Mouse (Mus musculus) cerebellum, adult 2 months (tissue): Measurements from ENCODE around the gene Ccnl2. TPM values are rescaled to one million over a fixed set of nuclear protein-coding genes. Genes with fewer than 3 reads are reported as not detected.
"Not testable (repeated sequence)": the region's sequence is repeated elsewhere in the genome, so short reads cannot be mapped to it uniquely, and the experiment has no call there.

Experiments
- DNase-seq, 2 experiments: peaks; one replicate each; pipeline ENCODE4 v3.0.0; 2021
- H3K27ac ChIP-seq: fragments of 200-500 bp; 2 replicates; pipeline ENCODE4 v1.5.1; 2012; ENCODE audit warnings: low read length, control low read depth, inconsistent platforms; ENCODE audit not compliant: insufficient read depth
- H3K27me3 ChIP-seq: fragments of 200-500 bp; 2 replicates; pipeline ENCODE4 v1.6.1; 2012; ENCODE audit warnings: inconsistent platforms, mild to moderate bottlenecking, low read length, moderate library complexity; ENCODE audit not compliant: control insufficient read depth, insufficient read depth
- H3K4me1 ChIP-seq: fragments of 200-500 bp; 2 replicates; pipeline ENCODE4 v1.6.1; 2011; ENCODE audit warnings: low read length; ENCODE audit not compliant: control insufficient read depth, insufficient read depth
- H3K4me3 ChIP-seq: fragments of 200-500 bp; replicated peaks from 2 replicates; pipeline ENCODE3; 2011; ENCODE audit warnings: mild to moderate bottlenecking, low read depth, low read length, control low read depth; ENCODE audit not compliant: insufficient read depth
- CTCF ChIP-seq: fragments of 200-500 bp; IDR thresholded peaks from 2 replicates; pipeline ENCODE4 v1.5.1; 2011; ENCODE audit warnings: low read depth, mild to moderate bottlenecking, control low read depth, low read length, moderate library complexity, borderline replicate concordance; ENCODE audit not compliant: insufficient read depth
- POLR2A ChIP-seq: fragments of 200-500 bp; IDR thresholded peaks from 2 replicates; pipeline ENCODE4 v1.6.1; 2011; ENCODE audit warnings: low read length, control low read depth, borderline replicate concordance; ENCODE audit not compliant: insufficient read depth
- WGBS: fragments of 180-500 bp; shearing (Covaris S2); methylation state at CpG from one replicate; pipeline ENCODE4 v1.1.7; 2018; 5-methylcytosine and 5-hydroxymethylcytosine counted together
- polyA plus RNA-seq: library from polyadenylated mRNA; depleted of rRNA; stranded (reverse); fragments of >200 nt; gene quantifications from 2 replicates; pipeline ENCODE4 v1.2.3, GENCODE M21; 2012

Gene Ccnl2
- polyA plus RNA-seq, 1 experiment, result 171 TPM

DNA sequence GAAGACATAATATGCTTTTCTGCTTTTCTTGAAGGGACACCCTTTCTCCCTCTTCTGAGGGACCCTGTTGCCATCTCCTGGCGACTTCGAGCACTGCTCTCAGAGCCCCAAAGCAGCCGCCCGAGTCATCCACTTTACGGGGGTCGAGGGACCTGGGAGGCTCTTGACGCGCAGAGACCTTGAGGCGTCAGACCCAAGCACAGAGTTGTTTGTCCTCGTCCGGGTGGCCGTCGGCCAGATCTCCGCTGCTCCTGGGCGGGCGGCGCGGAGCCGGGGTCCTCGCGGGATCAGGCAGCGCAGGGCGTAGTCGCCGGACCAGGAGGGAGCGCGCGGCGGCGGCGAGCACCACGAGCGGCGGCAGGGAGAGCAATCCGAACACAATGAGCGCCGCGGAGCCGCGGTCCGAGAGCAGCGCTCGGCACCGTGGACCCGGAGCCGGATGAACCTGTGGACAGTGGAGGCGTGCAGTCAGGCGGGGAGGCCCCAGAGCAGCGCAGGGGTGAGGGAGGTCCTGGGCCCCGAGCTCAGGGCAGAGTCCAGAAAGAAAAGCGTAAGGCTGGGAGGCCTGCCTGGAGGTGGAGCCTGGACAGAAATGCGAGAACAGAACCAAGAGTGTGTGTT, 28.1 kb upstream of the Ccnl2 start:
- peak; percentile 82 to 89 for DNase-seq
- H3K4me3 ChIP-seq, result peak overlapping the region; percentile 83
- under 1% methylated on average over 52 of the region's 52 CpGs for WGBS
- H3K4me1 ChIP-seq, result no peaks in the 10 kb centered on the region
- H3K27ac ChIP-seq, result peak overlapping the region; percentile 95
- TF ChIP-seq POLR2A (peak; percentile 36), CTCF (peak; percentile 71)
- no peaks in the 10 kb centered on the region for H3K27me3 ChIP-seq

DNA sequence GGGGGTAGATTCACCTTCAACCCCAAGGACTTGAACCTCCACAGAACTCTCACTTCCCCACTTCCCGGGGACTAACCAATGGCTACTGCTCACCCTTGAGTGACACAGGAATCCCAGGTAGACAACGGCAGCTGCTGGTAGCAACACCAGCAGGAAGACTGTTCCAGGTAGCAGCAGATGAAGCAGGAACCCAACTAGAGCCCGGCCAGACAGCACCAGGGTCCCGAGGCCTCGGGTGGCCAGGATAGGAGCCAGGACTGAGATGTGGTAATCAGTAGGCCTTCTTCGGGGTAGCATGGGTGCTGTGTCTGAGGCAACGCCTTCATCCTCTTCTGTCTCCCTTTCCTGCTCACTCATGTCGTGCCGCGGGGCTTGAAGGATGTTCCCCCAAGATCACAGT, 27.0 kb upstream of the Ccnl2 start:
- DNase-seq, result peak in 1 of 2 experiments; percentile 18
- WGBS, result 73% methylated on average over 10 of the region's 10 CpGs
- H3K4me1 ChIP-seq, result no peaks in the 10 kb centered on the region
- H3K27me3 ChIP-seq, result no peaks in the 10 kb centered on the region
- peak overlapping the region; percentile 15 for H3K4me3 ChIP-seq
- TF ChIP-seq POLR2A (no peak), CTCF (no peak)
- H3K27ac ChIP-seq, result peak overlapping the region; percentile 74; the same call in 1 of the 2 replicates

- Histone ChIP-seq H3K4me1 (no peaks in the 10 kb centered on the region), H3K4me3 (peak within 1 kb of the TSS; percentile 83), H3K27ac (peak within 1 kb of the TSS; percentile 74; the same call in 1 of the 2 replicates), H3K27me3 (no peaks in the 10 kb centered on the region)
- TF ChIP-seq CTCF (no peak), POLR2A (no peak)
- DNase-seq, result no peak
- 58% methylated on average over 5 of the region's 5 CpGs for WGBS
Observed at GRCm38 (mm10) chr4:155785819-155786218, 26.5 kb upstream of the Ccnl2 start, which contains the start of gene Tmem88b. Gene Tmem88b, minus strand, starts transcription at chr4:155785874.

- TF ChIP-seq POLR2A (no peak), CTCF (no peak)
Observed at GRCm38 (mm10) chr4:155788300-155788699, 24.0 kb upstream of the Ccnl2 start.

DNA sequence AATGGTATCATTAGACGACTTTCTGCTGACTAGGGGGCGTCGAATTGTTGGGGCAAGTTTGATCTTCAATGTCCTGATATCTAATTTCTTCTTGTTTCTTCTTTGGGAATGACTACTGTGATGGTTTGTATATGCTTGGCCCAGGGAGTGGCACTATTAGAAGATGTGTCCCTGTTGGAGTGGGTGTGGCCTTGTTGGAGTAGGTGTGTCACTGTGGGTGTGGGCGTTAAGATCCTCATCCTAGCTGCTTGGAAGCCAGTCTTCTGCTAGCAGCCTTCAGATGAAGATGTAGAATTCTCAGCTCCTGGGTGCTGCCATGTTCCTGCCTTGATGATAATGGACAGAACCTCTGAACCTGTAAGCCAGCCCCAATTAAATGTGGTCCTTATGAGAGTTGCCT, 23.5 kb upstream of the Ccnl2 start:
- not testable (repeated sequence) for H3K27me3 ChIP-seq, H3K4me1 ChIP-seq, DNase-seq, H3K27ac ChIP-seq, H3K4me3 ChIP-seq
- WGBS, result 82% methylated on average over 4 of the region's 4 CpGs

More at GRCm38 (mm10) chr4:155788300-155788699, 24.0 kb upstream of the Ccnl2 start:
- H3K4me1 ChIP-seq, result no peaks in the 10 kb centered on the region
- no peak for DNase-seq
- H3K27me3 ChIP-seq, result no peaks in the 10 kb centered on the region
- H3K4me3 ChIP-seq, result no peak overlapping the region
- H3K27ac ChIP-seq, result no peak overlapping the region
- WGBS, result 58% methylated on average over 3 of the region's 3 CpGs

- no peak for DNase-seq
- Histone ChIP-seq H3K27ac (no peak within 1 kb of the TSS), H3K4me1 (no peaks in the 10 kb centered on the region), H3K4me3 (no peak within 1 kb of the TSS), H3K27me3 (no peaks in the 10 kb centered on the region)
- no peak for TF ChIP-seq CTCF
- no peak for TF ChIP-seq POLR2A
- WGBS, result 37% methylated on average over 3 of the region's 3 CpGs
Observed at GRCm38 (mm10) chr4:155790021-155790489, 22.2 kb upstream of the Ccnl2 start, which contains the start of gene Ankrd65. Gene Ankrd65, plus strand, starts transcription at chr4:155790439.

GRCm38 (mm10) chr4:155790650-155791161, 21.6 kb upstream of the Ccnl2 start:
- Histone ChIP-seq H3K27me3 (no peaks in the 10 kb centered on the region), H3K27ac (no peak overlapping the region), H3K4me1 (no peaks in the 10 kb centered on the region), H3K4me3 (no peak overlapping the region)
- WGBS, result 73% methylated on average over 3 of the region's 3 CpGs
- no peak for DNase-seq
- TF ChIP-seq CTCF (no peak), POLR2A (no peak)
